Mouse (Mus musculus) small intestine, adult 2 months (tissue): ENCODE data around the gene Rdh19. TPM values are rescaled to one million over a fixed set of nuclear protein-coding genes. Genes with fewer than 3 reads are reported as not detected.

Experiments
- H3K27ac ChIP-seq: fragments of 200-500 bp; 2 replicates; pipeline ENCODE4 v1.5.1; 2012; ENCODE audit warnings: low read depth, low read length, control low read depth, inconsistent platforms; ENCODE audit not compliant: insufficient read depth
- H3K27me3 ChIP-seq: fragments of 200-500 bp; 2 replicates; pipeline ENCODE4 v1.6.1; 2012; ENCODE audit warnings: mild to moderate bottlenecking, moderate library complexity, low read length, inconsistent platforms; ENCODE audit not compliant: control insufficient read depth, insufficient read depth
- H3K36me3 ChIP-seq: fragments of 200-500 bp; 2 replicates; pipeline ENCODE4 v1.6.1; 2012; ENCODE audit warnings: mild to moderate bottlenecking, low read length, control low read depth, inconsistent platforms; ENCODE audit not compliant: control insufficient read depth, insufficient read depth
- H3K4me1 ChIP-seq: fragments of 200-500 bp; 2 replicates; pipeline ENCODE4 v1.6.1; 2012; ENCODE audit warnings: low read length, inconsistent platforms, mixed read lengths; ENCODE audit not compliant: control insufficient read depth, insufficient read depth, insufficient read length
- H3K4me3 ChIP-seq: fragments of 200-500 bp; 2 replicates; pipeline ENCODE4 v1.5.1; 2012; ENCODE audit warnings: low read depth, mild to moderate bottlenecking, control low read depth, inconsistent platforms, low read length, moderate library complexity
- CTCF ChIP-seq: fragments of 200-500 bp; IDR thresholded peaks from 2 replicates; pipeline ENCODE4 v1.5.1; 2012; ENCODE audit warnings: low read depth, mild to moderate bottlenecking, control low read depth, inconsistent platforms, low read length, moderate library complexity, mixed read lengths; ENCODE audit not compliant: insufficient replicate concordance, insufficient read length; ENCODE audit errors: extremely low read depth
- POLR2A ChIP-seq: fragments of 200-500 bp; IDR thresholded peaks from 2 replicates; pipeline ENCODE4 v1.6.1; 2012; ENCODE audit warnings: low read depth, mild to moderate bottlenecking, control low read depth, inconsistent platforms, low read length, moderate library complexity
- WGBS: fragments of 180-500 bp; shearing (Covaris S2); methylation state at CpG from one replicate; pipeline ENCODE4 v1.1.7; 2018; 5-methylcytosine and 5-hydroxymethylcytosine counted together
- polyA plus RNA-seq: library from polyadenylated mRNA; depleted of rRNA; stranded (reverse); fragments of >200 nt; gene quantifications from 2 replicates; pipeline ENCODE4 v1.2.3, GENCODE M21; 2012; rRNA removed

Gene Rdh19
- polyA plus RNA-seq, 1 experiment = not detected

DNA sequence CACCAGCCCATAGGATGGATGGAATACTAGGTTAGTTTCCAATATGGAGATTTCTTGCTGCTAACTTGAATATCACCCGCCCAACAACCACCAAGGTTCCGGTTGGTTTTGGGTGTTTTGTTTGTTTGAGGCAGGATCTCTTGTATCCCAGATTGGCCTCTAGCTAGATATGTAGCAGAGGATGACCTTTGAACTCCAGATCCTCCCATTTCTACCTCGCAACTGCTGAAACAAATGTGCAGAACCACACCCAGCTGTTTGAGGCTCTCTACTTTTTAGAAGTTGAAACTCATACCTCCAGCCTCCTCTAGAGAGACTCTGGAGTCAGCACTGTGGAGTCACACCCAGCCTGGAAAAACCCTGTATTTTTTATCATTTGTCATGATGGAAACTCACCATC is 47.8 kb downstream of the Rdh19 start:
- Histone ChIP-seq H3K27me3 (no peaks in the 10 kb centered on the region), H3K4me3 (no peak overlapping the region), H3K27ac (peak overlapping the region; percentile 79), H3K36me3 (no peaks in the 10 kb centered on the region), H3K4me1 (peaks cover 57% of the 10 kb centered on the region)
- 18% methylated on average over 3 of the region's 3 CpGs for WGBS
- TF ChIP-seq POLR2A (no peak), CTCF (no peak)

DNA sequence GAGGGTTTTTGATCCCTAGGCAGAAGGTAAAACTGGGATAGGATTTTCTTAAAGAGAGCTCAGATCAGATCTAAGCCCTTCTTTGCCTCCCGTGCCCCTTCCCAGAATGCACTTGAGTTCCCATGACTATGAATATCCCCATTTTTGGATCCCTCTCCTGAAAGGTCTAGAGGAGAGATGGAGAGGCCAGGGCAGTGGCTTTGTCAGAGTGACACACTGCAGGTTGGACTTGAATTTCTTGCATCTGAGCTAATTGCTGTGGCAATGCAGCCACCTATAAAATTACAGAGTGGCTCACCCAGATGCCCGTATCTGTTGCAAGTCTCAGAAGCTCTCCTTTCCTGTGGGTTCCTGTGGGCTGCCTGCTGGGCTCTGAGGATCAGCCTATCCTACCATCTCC is 48.5 kb downstream of the Rdh19 start, which contains the start of gene Sdr9c7:
Gene Sdr9c7 (plus strand): TSS at position 301 of the 400 bp plus-strand sequence.
- peaks cover 52% of the 10 kb centered on the region for H3K4me1 ChIP-seq
- 84% methylated on average over 2 of the region's 2 CpGs for WGBS
- H3K36me3 ChIP-seq = no peaks in the 10 kb centered on the region
- no peaks in the 10 kb centered on the region for H3K27me3 ChIP-seq
- no peak within 1 kb of the TSS for H3K4me3 ChIP-seq
- no peak for TF ChIP-seq POLR2A
- TF ChIP-seq CTCF = no peak
- peak within 1 kb of the TSS; percentile 79 for H3K27ac ChIP-seq

- Histone ChIP-seq H3K4me1 (peaks cover 46% of the 10 kb centered on the region), H3K4me3 (no peak overlapping the region), H3K27ac (peak overlapping the region; percentile 67; the same call in 1 of the 2 replicates), H3K36me3 (no peaks in the 10 kb centered on the region), H3K27me3 (no peaks in the 10 kb centered on the region)
- WGBS = 11% methylated on average over 5 of the region's 5 CpGs
- TF ChIP-seq POLR2A (no peak), CTCF (no peak)
Observed at GRCm38 (mm10) chr10:127899783-127900182, 50.1 kb downstream of the Rdh19 start.

GRCm38 (mm10) chr10:127901751-127902150 is 52.0 kb downstream of the Rdh19 start:
- Histone ChIP-seq H3K4me3 (no peak overlapping the region), H3K36me3 (no peaks in the 10 kb centered on the region), H3K27me3 (no peaks in the 10 kb centered on the region), H3K27ac (no peak overlapping the region), H3K4me1 (peaks cover 42% of the 10 kb centered on the region)
- no peak for TF ChIP-seq POLR2A
- no peak for TF ChIP-seq CTCF
- WGBS = 24% methylated on average over 4 of the region's 4 CpGs

- Histone ChIP-seq H3K27ac (no peak overlapping the region), H3K4me1 (peaks cover 30% of the 10 kb centered on the region; the same call in 1 of the 2 replicates), H3K27me3 (no peaks in the 10 kb centered on the region), H3K36me3 (no peaks in the 10 kb centered on the region), H3K4me3 (no peak overlapping the region)
- WGBS = 81% methylated on average over 1 of the region's 1 CpGs
- TF ChIP-seq CTCF = no peak
Observed at GRCm38 (mm10) chr10:127903116-127903515, 53.4 kb downstream of the Rdh19 start.

DNA sequence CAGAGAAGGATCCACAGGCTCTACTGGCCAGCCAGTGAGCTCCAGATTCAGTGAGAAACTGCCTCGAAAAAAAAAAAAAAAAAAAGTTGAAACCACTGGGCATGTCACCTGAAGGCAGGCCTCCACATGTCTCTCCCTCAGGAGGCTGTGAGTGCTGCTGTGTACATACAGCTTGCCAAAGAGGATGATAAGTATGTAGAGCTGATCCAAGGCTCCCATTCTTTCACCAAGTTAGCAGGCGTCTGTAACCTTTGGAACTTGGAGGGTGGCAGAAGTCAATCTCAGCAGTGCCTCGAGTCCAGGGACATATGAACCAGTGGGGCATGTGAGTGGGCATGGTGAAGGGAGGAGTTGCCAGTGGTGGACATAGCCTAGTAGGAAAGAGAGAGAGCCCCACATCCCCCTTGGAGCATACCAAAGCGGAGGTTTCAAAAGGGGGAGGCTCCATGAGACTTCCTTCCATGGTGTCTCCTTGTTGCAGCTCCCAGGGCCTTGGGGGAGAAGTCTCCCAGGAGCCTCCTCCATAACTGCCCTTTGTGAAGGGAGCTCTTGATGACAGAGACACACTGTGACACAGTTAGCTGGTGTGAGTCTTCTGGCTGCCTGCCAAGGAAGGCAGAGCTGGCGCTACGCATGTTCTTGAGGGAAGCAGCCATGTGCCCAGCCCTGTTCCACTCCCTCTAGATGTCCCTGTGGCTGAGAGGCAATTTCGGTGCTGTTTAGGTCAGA is 55.2 kb downstream of the Rdh19 start:
- Histone ChIP-seq H3K27me3 (no peaks in the 10 kb centered on the region), H3K4me3 (no peak overlapping the region), H3K27ac (peak overlapping the region; percentile 42; the same call in 1 of the 2 replicates), H3K36me3 (no peaks in the 10 kb centered on the region), H3K4me1 (peaks cover 19% of the 10 kb centered on the region; the same call in 1 of the 2 replicates)
- TF ChIP-seq POLR2A (no peak), CTCF (peak; percentile 1; the same call in 1 of the 2 replicates)
- WGBS = 28% methylated on average over 7 of the region's 7 CpGs

- no peaks in the 10 kb centered on the region for H3K36me3 ChIP-seq
- TF ChIP-seq CTCF (no peak), POLR2A (no peak)
- peaks cover 13% of the 10 kb centered on the region; the same call in 1 of the 2 replicates for H3K4me1 ChIP-seq
- no peaks in the 10 kb centered on the region for H3K27me3 ChIP-seq
- no peak overlapping the region for H3K4me3 ChIP-seq
- 96% methylated on average over 2 of the region's 2 CpGs for WGBS
- no peak overlapping the region for H3K27ac ChIP-seq
Observed at GRCm38 (mm10) chr10:127906138-127906537, 56.4 kb downstream of the Rdh19 start.

- H3K27ac ChIP-seq = no peak overlapping the region
- H3K36me3 ChIP-seq = no peaks in the 10 kb centered on the region
- no peaks in the 10 kb centered on the region for H3K27me3 ChIP-seq
- H3K4me3 ChIP-seq = no peak overlapping the region
- TF ChIP-seq POLR2A (no peak), CTCF (no peak)
- H3K4me1 ChIP-seq = peaks cover 8% of the 10 kb centered on the region; the same call in 1 of the 2 replicates
Observed at GRCm38 (mm10) chr10:127907386-127907951, 57.7 kb downstream of the Rdh19 start.

Other genes starting within 250 kb of the Rdh19 start
- gene Lrp1, start 228.8 kb upstream of the Rdh19 start, polyA plus RNA-seq = 82.4 and 200 TPM in 2 replicates
- gene Stat6, start 206.9 kb upstream of the Rdh19 start, polyA plus RNA-seq = 45.7 and 101 TPM in 2 replicates
- 0.67 and 2.5 TPM in 2 replicates for gene Nemp1, start 183.0 kb upstream of the Rdh19 start, polyA plus RNA-seq
- 9.4 and 31.8 TPM in 2 replicates for gene Nab2, start 181.4 kb upstream of the Rdh19 start, polyA plus RNA-seq
- 166 and 688 TPM in 2 replicates for gene Myo1a, start 144.8 kb upstream of the Rdh19 start, polyA plus RNA-seq
- gene Tac2, start 125.5 kb upstream of the Rdh19 start, polyA plus RNA-seq = 0.27 TPM in 1 of 2 replicates, not detected in the other
- 2.9 and 6.7 TPM in 2 replicates for gene Zbtb39, start 110.4 kb upstream of the Rdh19 start, polyA plus RNA-seq
- 0.70 and 2.3 TPM in 2 replicates for gene Gpr182, start 98.2 kb upstream of the Rdh19 start, polyA plus RNA-seq
- not detected in 2 replicates for gene Rdh1, start 90.2 kb upstream of the Rdh19 start, polyA plus RNA-seq
- gene Rdh16f1, start 90.1 kb upstream of the Rdh19 start, polyA plus RNA-seq = not detected in 2 replicates
- 8.0 and 40.9 TPM in 2 replicates for gene Rdh9, start 73.5 kb upstream of the Rdh19 start, polyA plus RNA-seq
- 1.7 and 4.4 TPM in 2 replicates for gene Rdh16, start 48.8 kb upstream of the Rdh19 start, polyA plus RNA-seq
- gene Rdh16f2, start 16.5 kb downstream of the Rdh19 start, polyA plus RNA-seq = 2.1 and 3.6 TPM in 2 replicates
- 30.9 and 73.0 TPM in 2 replicates for gene Rdh7, start 38.9 kb downstream of the Rdh19 start, polyA plus RNA-seq
- gene Sdr9c7, start 48.6 kb downstream of the Rdh19 start, polyA plus RNA-seq = 0.70 TPM in 1 of 2 replicates, not detected in the other
- 25.6 and 46.2 TPM in 2 replicates for gene Hsd17b6, start 157.7 kb downstream of the Rdh19 start, polyA plus RNA-seq
- 0.89 and 1.5 TPM in 2 replicates for gene Prim1, start 165.2 kb downstream of the Rdh19 start, polyA plus RNA-seq
- gene Naca, start 185.6 kb downstream of the Rdh19 start, polyA plus RNA-seq = 134 and 160 TPM in 2 replicates
- gene Ptges3, start 209.0 kb downstream of the Rdh19 start, polyA plus RNA-seq = 27.7 and 38.1 TPM in 2 replicates
- 4,528 and 5,521 TPM in 2 replicates for gene Atp5b, start 233.3 kb downstream of the Rdh19 start, polyA plus RNA-seq
- gene Baz2a, start 241.6 kb downstream of the Rdh19 start, polyA plus RNA-seq = 14.1 and 30.8 TPM in 2 replicates